Mouse (Mus musculus) hindbrain, embryonic 16.5 days (tissue): ENCODE results near the gene Pnpo. TPM values are rescaled to one million over a fixed set of nuclear protein-coding genes. Genes with fewer than 3 reads are reported as not detected.

Experiments used
- ATAC-seq: fragments of 200-750 bp; cut with Nextera tagmentation; 2 replicates; pipeline ENCODE4 v1.8.0; 2017; ENCODE audit warnings: moderate TSS enrichment, moderate library complexity
- H3K27ac ChIP-seq: fragments of 300-500 bp; sonication (generic); 2 replicates; pipeline ENCODE4 v1.5.1; 2014; ENCODE audit warnings: low read depth, mild to moderate bottlenecking, control low read depth, low read length, moderate library complexity
- H3K27me3 ChIP-seq: fragments of 300-500 bp; sonication (generic); replicated peaks from 2 replicates; pipeline ENCODE4 v1.6.1; 2014; ENCODE audit warnings: low read length; ENCODE audit not compliant: control insufficient read depth, insufficient read depth
- H3K36me3 ChIP-seq: fragments of 300-500 bp; sonication (generic); 2 replicates; pipeline ENCODE4 v1.6.1; 2014; ENCODE audit warnings: mild to moderate bottlenecking, low read length, moderate library complexity, mixed read lengths; ENCODE audit not compliant: control insufficient read depth, insufficient read depth
- H3K4me1 ChIP-seq: fragments of 300-500 bp; sonication (generic); 2 replicates; pipeline ENCODE4 v1.6.1; 2014; ENCODE audit warnings: low read depth, low read length; ENCODE audit not compliant: control insufficient read depth, insufficient read depth
- H3K4me2 ChIP-seq: fragments of 300-500 bp; sonication (generic); 2 replicates; pipeline ENCODE4 v1.6.1; 2014; ENCODE audit warnings: mild to moderate bottlenecking, low read length, control low read depth, moderate library complexity
- H3K4me3 ChIP-seq: fragments of 300-500 bp; sonication (generic); 2 replicates; pipeline ENCODE4 v1.5.1; 2014; ENCODE audit warnings: mild to moderate bottlenecking, low read length, control low read depth, moderate library complexity
- H3K9ac ChIP-seq: fragments of 300-500 bp; sonication (generic); 2 replicates; pipeline ENCODE4 v1.6.1; 2014; ENCODE audit warnings: low read depth, mild to moderate bottlenecking, control low read depth, low read length, moderate library complexity
- H3K9me3 ChIP-seq: fragments of 300-500 bp; sonication (generic); 2 replicates; pipeline ENCODE4 v1.6.1; 2014; ENCODE audit warnings: mild to moderate bottlenecking, low read length, moderate library complexity; ENCODE audit not compliant: control insufficient read depth
- WGBS: fragments of 180-500 bp; shearing (Covaris S2); extraction: QIAGEN DNeasy Blood & Tissue Kit; methylation state at CpG from one replicate; pipeline ENCODE4 v1.1.7; 2014; 5-methylcytosine and 5-hydroxymethylcytosine counted together
- polyA plus RNA-seq: library from polyadenylated mRNA; unstranded; fragments of >200 nt; fragmentation: Nextera tagmentation; extraction: Ambion mirVana; gene quantifications from 2 replicates; pipeline ENCODE4 v1.2.1, GENCODE M21; 2015

The Pnpo gene
- 36.2 and 37.3 TPM in 2 replicates for polyA plus RNA-seq

DNA sequence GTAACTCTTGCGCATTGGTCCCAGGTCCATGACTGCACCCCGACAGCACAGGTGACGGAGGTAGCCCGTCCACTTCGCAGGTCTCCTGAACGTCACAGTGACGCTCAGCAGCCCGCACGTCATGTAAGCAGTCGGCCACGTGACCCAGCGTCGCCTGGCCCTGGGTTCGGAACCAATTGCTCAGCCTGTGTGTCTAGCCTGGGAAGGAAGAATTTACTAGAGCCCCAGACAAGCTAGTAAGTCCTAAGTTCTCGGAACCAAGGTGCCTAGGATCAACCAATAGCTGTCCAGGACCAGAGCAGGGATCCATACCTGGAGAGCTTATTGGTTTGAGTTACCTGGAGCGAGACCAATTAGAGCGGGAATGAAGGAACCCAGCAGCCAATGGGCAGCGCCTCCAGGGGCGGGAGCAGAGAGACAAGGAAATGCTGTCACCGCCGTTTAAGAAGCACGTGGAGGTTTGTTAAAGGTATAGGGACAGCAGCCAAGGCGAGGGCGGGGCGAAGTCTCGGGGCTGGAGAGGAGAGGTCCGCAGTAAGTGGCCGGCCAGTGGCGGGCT, at the start of gene Pnpo:
Gene Pnpo (minus strand): TSS at position 241 of the 559 bp plus-strand sequence.
- whole genome bisulfite sequencing, result under 1% methylated on average over 29 of the region's 29 CpGs
- Histone ChIP-seq H3K27ac (peak within 1 kb of the TSS; percentile 71), H3K36me3 (no peaks in the 10 kb centered on the region), H3K27me3 (no peaks in the 10 kb centered on the region), H3K9ac (peak within 1 kb of the TSS; percentile 68), H3K4me1 (peaks cover 15% of the 10 kb centered on the region), H3K4me3 (peak within 1 kb of the TSS; percentile 65), H3K9me3 (no peaks in the 10 kb centered on the region), H3K4me2 (peak within 1 kb of the TSS; percentile 92)
- ATAC-seq, result peak; percentile 98

DNA sequence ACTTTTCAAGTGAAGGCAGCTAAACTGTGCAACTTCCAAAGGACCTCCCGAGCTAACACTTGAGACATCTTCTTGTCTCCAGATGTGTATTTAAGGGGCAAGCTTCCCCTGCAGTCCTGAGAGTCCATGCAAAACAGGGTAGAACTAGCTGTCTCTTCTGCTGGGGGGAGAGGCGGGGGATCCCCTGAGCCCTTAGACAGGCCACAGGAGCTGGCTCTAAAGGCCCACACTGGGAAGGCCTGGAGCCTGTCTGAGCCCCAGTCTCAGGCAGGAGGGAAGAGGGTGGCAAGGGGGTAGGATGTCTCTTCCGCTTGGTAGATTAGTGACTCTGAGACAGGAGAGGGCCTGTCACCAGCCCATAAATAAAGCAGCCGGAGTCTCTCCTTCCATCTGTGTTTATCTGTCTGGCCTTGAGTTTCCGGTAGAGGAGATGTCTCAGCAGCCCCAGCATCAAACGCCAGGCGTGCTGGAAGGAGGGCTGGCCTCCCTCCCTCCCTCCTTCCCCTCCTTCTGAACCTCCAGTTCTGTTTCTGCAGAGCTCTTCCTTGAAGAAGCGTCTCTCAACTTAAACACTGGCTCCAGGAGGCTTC, 49.0 kb upstream of the Pnpo start:
- ATAC-seq, result no peak

DNA sequence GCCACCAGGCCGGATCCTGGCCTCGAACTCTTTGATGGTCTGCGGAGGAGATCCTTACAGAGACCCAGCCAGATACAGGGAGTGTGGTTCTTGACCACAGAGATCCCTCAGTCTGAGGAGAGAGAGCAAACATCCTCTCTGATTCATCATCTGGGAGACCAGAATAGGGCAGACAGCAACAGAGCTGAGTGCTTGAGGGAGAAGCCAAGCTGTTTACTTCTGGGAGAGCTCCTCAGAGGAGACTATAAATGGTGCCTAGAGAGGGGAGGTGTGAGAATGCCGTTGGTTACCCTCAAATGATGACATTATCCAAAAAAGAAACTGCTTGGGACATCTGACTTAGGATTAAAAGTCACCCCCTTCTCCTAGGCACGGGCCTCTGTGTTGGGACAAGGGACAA, 47.7 kb upstream of the Pnpo start:
- Histone ChIP-seq H3K27ac (no peak overlapping the region), H3K4me3 (no peak overlapping the region), H3K4me2 (no peak overlapping the region), H3K9me3 (no peaks in the 10 kb centered on the region), H3K27me3 (no peaks in the 10 kb centered on the region), H3K4me1 (peaks cover 5% of the 10 kb centered on the region), H3K36me3 (no peaks in the 10 kb centered on the region), H3K9ac (no peak overlapping the region)
- WGBS, result 72% methylated on average over 5 of the region's 5 CpGs
- no peak for ATAC-seq

More for the DNA sequence above, 49.0 kb upstream of the Pnpo start:
- H3K36me3 ChIP-seq, result no peaks in the 10 kb centered on the region
- no peak overlapping the region for H3K4me2 ChIP-seq
- 62% methylated on average over 8 of the region's 8 CpGs for WGBS
- H3K27ac ChIP-seq, result no peak overlapping the region
- H3K27me3 ChIP-seq, result no peaks in the 10 kb centered on the region
- peaks cover 12% of the 10 kb centered on the region for H3K4me1 ChIP-seq
- no peak overlapping the region for H3K9ac ChIP-seq
- H3K4me3 ChIP-seq, result no peak overlapping the region
- no peaks in the 10 kb centered on the region for H3K9me3 ChIP-seq

DNA sequence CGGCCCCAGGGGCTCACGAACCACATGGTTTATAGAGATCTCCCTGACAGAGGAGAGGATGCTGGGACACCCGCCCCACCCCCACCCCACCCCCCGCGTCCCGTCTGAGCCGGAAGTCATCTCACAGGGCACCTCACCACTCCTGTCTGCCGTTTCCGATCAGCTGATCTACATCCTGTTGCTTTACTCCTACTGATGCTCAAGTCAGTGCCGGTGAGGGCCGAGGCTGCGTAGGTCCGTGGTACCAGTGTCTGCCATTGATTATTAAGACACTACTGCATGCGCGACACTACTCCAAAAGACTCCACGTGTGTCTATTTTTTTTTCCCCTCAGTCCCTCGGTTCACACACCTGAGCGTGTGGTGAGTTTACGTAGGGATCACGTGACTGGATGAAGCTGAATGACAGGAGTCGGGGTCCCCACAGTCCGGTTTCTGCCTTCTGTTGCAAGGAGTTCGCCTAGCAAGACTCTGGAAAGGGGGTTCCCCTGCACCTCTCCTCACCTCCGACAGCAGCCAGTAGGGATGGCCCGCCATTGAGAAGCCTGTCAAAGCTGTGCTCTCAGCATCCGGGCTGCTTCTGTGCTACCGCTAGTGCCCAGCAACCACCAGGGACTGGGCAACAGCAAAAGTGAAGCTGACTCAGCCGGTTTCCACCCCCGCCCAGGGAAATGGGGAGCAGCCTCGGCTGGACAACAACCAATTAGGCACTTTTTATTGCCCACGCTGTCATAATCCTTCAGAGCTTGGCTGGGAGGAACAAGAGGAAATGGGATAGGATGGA, 44.3 kb upstream of the Pnpo start:
- Histone ChIP-seq H3K4me1 (peaks cover 5% of the 10 kb centered on the region), H3K27ac (peak overlapping the region; percentile 37), H3K4me2 (peak overlapping the region; percentile 64), H3K36me3 (no peaks in the 10 kb centered on the region), H3K9me3 (no peaks in the 10 kb centered on the region), H3K9ac (peak overlapping the region; percentile 55), H3K27me3 (no peaks in the 10 kb centered on the region; the same call in none of the 2 replicates), H3K4me3 (peak overlapping the region; percentile 38)
- ATAC-seq, result peak; percentile 80
- WGBS, result 9% methylated on average over 31 of the region's 31 CpGs

DNA sequence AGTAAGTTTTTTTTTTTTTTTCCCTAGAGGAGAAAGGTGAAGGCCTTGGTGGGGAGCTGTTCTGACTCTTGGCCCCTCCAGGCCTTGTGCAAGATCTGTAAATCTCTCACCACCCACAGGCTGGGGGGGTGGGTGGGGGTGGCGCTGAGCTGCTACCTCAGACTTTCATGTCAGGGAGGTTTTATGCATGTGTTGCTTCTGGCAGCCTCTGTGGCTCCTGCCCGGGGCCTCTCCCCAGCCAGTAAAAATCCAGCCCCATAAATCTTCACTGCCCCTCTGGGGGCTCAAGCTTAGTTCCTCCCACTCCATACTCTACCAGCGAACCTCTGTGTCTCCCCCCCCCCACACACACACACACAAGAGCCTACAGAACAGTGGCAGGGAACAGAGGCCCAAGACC, 42.7 kb upstream of the Pnpo start:
- no peak overlapping the region for H3K27ac ChIP-seq
- ATAC-seq, result no peak
- H3K9ac ChIP-seq, result no peak overlapping the region
- H3K4me1 ChIP-seq, result peaks cover 7% of the 10 kb centered on the region
- H3K27me3 ChIP-seq, result no peaks in the 10 kb centered on the region; the same call in none of the 2 replicates
- H3K9me3 ChIP-seq, result no peaks in the 10 kb centered on the region
- 50% methylated on average over 3 of the region's 3 CpGs for WGBS
- H3K36me3 ChIP-seq, result no peaks in the 10 kb centered on the region
- no peak overlapping the region for H3K4me2 ChIP-seq
- no peak overlapping the region for H3K4me3 ChIP-seq

DNA sequence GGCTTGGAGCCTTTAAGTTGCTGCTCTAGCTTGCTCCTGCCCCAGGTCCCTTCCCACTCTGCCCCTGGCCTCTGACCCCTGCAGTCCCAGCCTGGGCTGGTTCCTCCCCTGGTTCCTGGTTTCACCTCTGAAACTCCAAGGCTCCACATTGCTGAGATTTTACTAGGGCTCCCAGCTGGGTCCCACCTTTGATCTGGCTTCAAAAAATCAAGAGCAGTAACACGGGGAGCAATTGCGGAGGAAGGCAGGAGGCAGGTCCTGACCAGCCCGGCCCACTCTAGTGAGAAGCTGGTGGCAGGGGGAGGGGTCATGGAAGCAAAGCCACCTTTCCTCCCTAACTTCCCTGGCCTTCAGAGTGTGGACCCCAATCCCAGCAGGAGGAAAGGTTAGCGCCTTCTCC, 41.1 kb upstream of the Pnpo start:
- no peak overlapping the region for H3K4me3 ChIP-seq
- H3K9me3 ChIP-seq, result no peaks in the 10 kb centered on the region
- H3K36me3 ChIP-seq, result no peaks in the 10 kb centered on the region
- H3K4me1 ChIP-seq, result peaks cover 7% of the 10 kb centered on the region
- H3K4me2 ChIP-seq, result no peak overlapping the region
- ATAC-seq, result no peak
- no peaks in the 10 kb centered on the region; the same call in none of the 2 replicates for H3K27me3 ChIP-seq
- H3K27ac ChIP-seq, result no peak overlapping the region
- no peak overlapping the region for H3K9ac ChIP-seq
- WGBS, result 27% methylated on average over 4 of the region's 4 CpGs

DNA sequence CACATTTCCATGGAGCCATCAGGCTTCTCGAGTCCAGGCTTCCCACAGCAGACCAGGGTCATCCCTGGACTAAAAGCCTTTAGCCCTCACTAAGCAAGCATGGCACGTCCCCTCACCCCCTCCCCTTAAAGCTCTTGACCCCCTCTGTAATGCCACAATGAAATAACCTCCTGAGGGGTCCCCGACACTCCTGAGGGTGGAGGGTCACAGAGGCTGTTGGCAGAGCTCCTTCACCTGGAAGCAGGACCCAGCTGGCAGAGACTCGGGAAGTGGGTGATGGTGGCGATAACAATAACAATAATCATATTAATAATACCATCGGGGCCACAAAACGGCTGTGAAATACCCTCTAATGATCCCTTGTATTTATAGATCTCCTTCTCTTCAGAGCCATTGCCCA, 39.1 kb upstream of the Pnpo start, which contains the start of gene Sp2:
Gene Sp2 (minus strand): TSS at position 101 of the 400 bp plus-strand sequence.
- peak within 1 kb of the TSS; percentile 31 for H3K9ac ChIP-seq
- no peaks in the 10 kb centered on the region; the same call in none of the 2 replicates for H3K27me3 ChIP-seq
- H3K9me3 ChIP-seq, result no peaks in the 10 kb centered on the region
- H3K4me2 ChIP-seq, result peak within 1 kb of the TSS; percentile 27; the same call in 1 of the 2 replicates
- peaks cover 7% of the 10 kb centered on the region for H3K4me1 ChIP-seq
- H3K27ac ChIP-seq, result no peak within 1 kb of the TSS
- H3K4me3 ChIP-seq, result no peak within 1 kb of the TSS
- H3K36me3 ChIP-seq, result no peaks in the 10 kb centered on the region
- no peak for ATAC-seq
- WGBS, result 78% methylated on average over 7 of the region's 7 CpGs

DNA sequence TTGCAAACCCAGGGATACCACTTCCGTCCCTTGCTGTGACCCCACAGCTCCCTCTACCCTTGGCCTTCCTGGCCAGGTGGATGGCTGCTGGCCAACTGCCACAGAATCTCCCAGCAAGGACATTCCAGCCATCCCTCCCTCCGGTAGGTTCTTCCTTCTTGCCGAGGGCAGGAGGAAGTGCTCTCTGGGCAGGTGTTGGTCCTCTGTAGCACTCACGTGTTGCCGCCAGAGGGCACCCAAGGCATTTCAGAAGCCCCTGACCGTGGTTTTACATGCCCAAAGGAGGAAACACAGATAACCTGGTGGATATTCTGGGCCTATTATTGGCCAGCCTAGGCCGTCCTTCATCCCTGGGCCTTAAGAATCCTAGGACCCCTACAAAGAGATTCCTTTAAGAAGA, 38.6 kb upstream of the Pnpo start:
- Histone ChIP-seq H3K9me3 (no peaks in the 10 kb centered on the region), H3K27ac (no peak overlapping the region), H3K36me3 (no peaks in the 10 kb centered on the region), H3K27me3 (no peaks in the 10 kb centered on the region; the same call in none of the 2 replicates), H3K4me3 (no peak overlapping the region), H3K4me1 (peaks cover 7% of the 10 kb centered on the region), H3K4me2 (peak overlapping the region; percentile 27; the same call in 1 of the 2 replicates), H3K9ac (peak overlapping the region; percentile 31)
- WGBS, result 4% methylated on average over 7 of the region's 7 CpGs
- ATAC-seq, result no peak

DNA sequence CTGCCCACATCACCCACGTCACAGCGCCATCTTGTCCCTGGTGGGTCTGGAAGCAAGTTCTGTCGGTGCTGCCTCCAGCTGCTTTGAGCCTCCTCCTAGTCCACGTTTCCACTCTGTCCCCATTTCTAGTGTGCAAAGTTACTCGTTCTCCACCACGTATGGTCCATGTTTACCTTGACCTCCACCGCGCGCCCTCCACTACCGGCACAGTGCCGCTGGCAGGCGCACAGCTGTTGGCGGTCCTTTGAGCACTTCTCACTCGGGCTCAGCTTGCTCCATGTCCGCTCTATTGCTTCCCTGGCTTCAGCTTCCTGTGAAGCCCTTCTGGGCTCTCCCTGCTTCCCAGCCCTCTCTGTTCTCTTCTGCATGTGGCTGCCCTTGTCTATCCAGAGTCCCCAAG, 37.7 kb upstream of the Pnpo start:
- Histone ChIP-seq H3K4me2 (no peak overlapping the region), H3K9me3 (no peaks in the 10 kb centered on the region), H3K36me3 (no peaks in the 10 kb centered on the region), H3K27ac (no peak overlapping the region), H3K4me1 (peaks cover 8% of the 10 kb centered on the region), H3K4me3 (no peak overlapping the region), H3K9ac (no peak overlapping the region), H3K27me3 (no peaks in the 10 kb centered on the region; the same call in none of the 2 replicates)
- 72% methylated on average over 15 of the region's 15 CpGs for whole genome bisulfite sequencing
- ATAC-seq, result no peak
